Mouse (Mus musculus) megakaryocyte, embryonic 14.5 days (primary cell): ENCODE data around the gene Foxn3. TPM values are rescaled to one million over a fixed set of nuclear protein-coding genes. Genes with fewer than 3 reads are reported as not detected.

Experiments
- H3K27me3 ChIP-seq: replicated peaks from 2 replicates; pipeline ENCODE3; 2012; ENCODE audit warnings: inconsistent platforms
- H3K36me3 ChIP-seq: replicated peaks from 2 replicates; pipeline ENCODE3; 2012; ENCODE audit warnings: low read length, inconsistent platforms, mixed read lengths
- H3K4me1 ChIP-seq: 2 replicates; pipeline ENCODE4 v1.6.1; 2012; ENCODE audit warnings: inconsistent platforms
- H3K4me3 ChIP-seq: replicated peaks from 2 replicates; pipeline ENCODE3; 2012; ENCODE audit warnings: moderate library complexity, mild to moderate bottlenecking, inconsistent platforms
- H3K9me3 ChIP-seq: 2 replicates; pipeline ENCODE4 v1.6.1; 2012; ENCODE audit warnings: inconsistent platforms
- FLI1 ChIP-seq: IDR thresholded peaks from 2 replicates; pipeline ENCODE4 v1.6.1; 2012; ENCODE audit warnings: low read length, inconsistent platforms, mixed read lengths
- GATA1 ChIP-seq: IDR thresholded peaks from 3 replicates; pipeline ENCODE4 v1.6.1; 2012; ENCODE audit warnings: mixed read lengths, low read length, inconsistent platforms, borderline replicate concordance
- polyA plus RNA-seq: library from polyadenylated mRNA; stranded (reverse); fragments of >175 nt; gene quantifications from 2 replicates; pipeline ENCODE4 v1.2.3, GENCODE M21; 2012; ENCODE audit warnings: low replicate concordance; ENCODE audit not compliant: insufficient read depth

The Foxn3 gene
- polyA plus RNA-seq, 1 experiment: 20.5 TPM

GRCm38 (mm10) chr12:99381317-99381716 lies 182.1 kb downstream of the Foxn3 start:
- Histone ChIP-seq H3K4me3 (no peak overlapping the region), H3K4me1 (peaks cover 31% of the 10 kb centered on the region), H3K9me3 (no peaks in the 10 kb centered on the region), H3K36me3 (peaks cover 26% of the 10 kb centered on the region), H3K27me3 (no peaks in the 10 kb centered on the region)
- TF ChIP-seq GATA1 (no peak), FLI1 (no peak)

DNA sequence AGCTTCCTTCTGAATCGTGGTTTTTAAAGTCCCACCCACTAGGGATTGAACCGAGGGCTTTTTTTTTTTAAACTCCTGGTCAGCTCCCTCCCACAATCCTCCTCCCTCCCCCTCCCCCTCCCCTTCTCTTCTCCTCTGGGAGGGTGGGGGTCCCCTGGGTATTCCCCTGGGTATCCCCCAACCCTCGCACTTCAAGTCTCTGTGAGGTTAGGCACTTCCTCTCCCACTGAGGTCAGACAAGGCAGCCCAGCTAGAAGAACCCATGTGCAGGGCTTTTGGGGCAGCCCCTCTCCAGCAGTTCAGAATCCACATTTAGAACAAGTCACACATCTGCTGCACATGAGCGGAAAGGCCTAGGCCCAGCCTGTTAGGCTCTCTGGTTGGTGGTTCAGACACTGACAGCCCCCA lies 182.5 kb downstream of the Foxn3 start:
- peaks cover 33% of the 10 kb centered on the region for H3K4me1 ChIP-seq
- H3K27me3 ChIP-seq: no peaks in the 10 kb centered on the region
- H3K4me3 ChIP-seq: no peak overlapping the region
- H3K9me3 ChIP-seq: no peaks in the 10 kb centered on the region
- TF ChIP-seq GATA1: no peak
- no peak for TF ChIP-seq FLI1
- peaks cover 22% of the 10 kb centered on the region for H3K36me3 ChIP-seq

- H3K4me1 ChIP-seq: peaks cover 39% of the 10 kb centered on the region
- no peak overlapping the region for H3K4me3 ChIP-seq
- TF ChIP-seq FLI1 (no peak), GATA1 (no peak)
- H3K27me3 ChIP-seq: no peaks in the 10 kb centered on the region
- peaks cover 25% of the 10 kb centered on the region for H3K36me3 ChIP-seq
- peaks cover 4% of the 10 kb centered on the region; the same call in 1 of the 2 replicates for H3K9me3 ChIP-seq
Measured at GRCm38 (mm10) chr12:99380124-99380523, 183.3 kb downstream of the Foxn3 start.

DNA sequence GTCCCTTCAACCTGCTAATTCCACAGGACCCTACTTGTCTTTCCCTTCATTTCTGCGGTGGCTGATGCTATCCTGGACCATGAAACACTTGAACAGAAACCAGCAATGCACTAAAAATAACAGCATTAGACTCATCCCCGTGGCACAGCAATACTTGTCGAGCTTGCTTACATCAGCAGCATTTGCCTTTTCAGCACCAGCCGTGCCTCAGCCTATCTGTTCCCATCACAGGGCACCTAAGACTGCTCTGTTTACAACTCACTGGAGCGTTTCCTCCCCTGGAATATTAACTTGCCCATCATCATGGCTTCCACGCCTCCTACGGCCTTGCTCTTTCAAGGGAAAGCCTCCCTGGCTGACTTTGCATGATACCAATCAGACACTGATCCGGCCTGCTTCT lies 185.1 kb downstream of the Foxn3 start:
- Histone ChIP-seq H3K4me1 (peaks cover 39% of the 10 kb centered on the region), H3K27me3 (no peaks in the 10 kb centered on the region), H3K36me3 (peaks cover 35% of the 10 kb centered on the region), H3K4me3 (no peak overlapping the region), H3K9me3 (peaks cover 14% of the 10 kb centered on the region)
- TF ChIP-seq GATA1 (no peak), FLI1 (no peak)

GRCm38 (mm10) chr12:99377705-99378104 lies 185.7 kb downstream of the Foxn3 start:
- Histone ChIP-seq H3K4me1 (peaks cover 39% of the 10 kb centered on the region), H3K27me3 (no peaks in the 10 kb centered on the region), H3K4me3 (no peak overlapping the region), H3K36me3 (peaks cover 30% of the 10 kb centered on the region), H3K9me3 (peaks cover 14% of the 10 kb centered on the region)
- no peak for TF ChIP-seq GATA1
- TF ChIP-seq FLI1: no peak

DNA sequence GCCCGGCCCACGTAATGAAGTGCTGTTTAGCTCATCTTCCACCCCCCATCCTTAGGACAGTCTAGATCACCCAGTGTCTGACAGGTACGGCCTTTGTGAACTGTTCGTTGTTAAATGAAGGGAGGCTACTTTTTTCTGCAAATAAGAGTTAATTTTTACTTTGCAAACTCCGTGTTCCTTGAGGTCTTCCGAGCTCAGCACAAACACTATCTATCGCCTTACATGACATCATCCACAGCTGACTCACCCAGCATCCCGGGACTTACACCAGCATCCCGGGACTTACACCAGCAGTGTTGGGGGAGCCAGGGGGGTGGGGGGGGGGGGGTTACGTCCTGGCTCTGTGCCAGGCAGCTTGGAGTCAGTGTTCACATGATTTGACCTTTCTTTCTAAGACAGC lies 186.3 kb downstream of the Foxn3 start:
- peaks cover 39% of the 10 kb centered on the region for H3K4me1 ChIP-seq
- H3K4me3 ChIP-seq: no peak overlapping the region
- H3K36me3 ChIP-seq: peaks cover 26% of the 10 kb centered on the region
- H3K9me3 ChIP-seq: peaks cover 14% of the 10 kb centered on the region
- TF ChIP-seq GATA1 (no peak), FLI1 (no peak)
- H3K27me3 ChIP-seq: no peaks in the 10 kb centered on the region

DNA sequence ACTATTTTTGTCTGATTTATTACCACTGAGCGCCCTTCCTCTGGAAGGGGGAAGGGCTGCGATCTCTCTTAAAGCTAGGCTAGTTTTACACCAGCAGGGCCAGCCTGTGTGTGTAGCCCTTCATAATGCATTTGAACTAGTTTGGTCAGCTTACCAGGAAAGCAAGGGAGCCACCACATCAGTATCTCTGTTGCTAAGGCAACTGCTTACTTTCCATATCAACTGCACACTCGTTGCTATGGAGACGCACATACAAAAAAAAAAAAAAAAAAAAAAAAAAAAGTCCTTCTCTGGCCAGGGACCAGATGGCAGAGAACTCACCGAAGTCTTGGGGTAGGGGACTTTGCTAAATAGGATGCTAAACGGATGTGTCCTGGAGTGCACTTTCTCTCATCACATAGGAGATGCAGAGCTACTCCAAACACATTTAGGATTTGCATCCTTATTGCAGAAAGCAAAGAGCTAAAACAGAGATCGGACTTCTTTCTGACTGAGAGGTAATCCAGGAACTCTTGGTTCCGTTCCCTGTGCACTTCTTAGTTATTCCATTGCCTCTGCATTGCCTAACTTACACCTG lies 187.4 kb downstream of the Foxn3 start:
- peaks cover 21% of the 10 kb centered on the region for H3K36me3 ChIP-seq
- peaks cover 32% of the 10 kb centered on the region for H3K4me1 ChIP-seq

DNA sequence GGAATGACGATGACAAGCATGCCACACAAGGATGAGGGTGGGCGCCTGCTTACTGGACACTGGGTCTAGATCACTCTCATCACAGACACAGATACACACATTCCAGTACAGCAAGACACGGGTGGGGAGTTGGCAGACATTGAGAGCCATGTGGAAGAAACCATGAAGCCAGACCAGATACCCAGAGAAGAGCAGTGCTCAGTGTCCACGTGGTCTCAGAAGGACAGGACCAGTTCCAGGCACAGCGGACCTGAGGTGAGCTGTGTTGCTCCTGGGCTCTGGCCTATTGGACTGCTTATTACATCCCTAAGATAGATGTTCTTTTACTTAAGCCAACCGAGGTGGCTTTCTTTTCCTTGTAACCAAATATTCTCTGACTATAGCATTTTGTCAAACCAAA lies 188.0 kb downstream of the Foxn3 start:
- Histone ChIP-seq H3K36me3 (peaks cover 21% of the 10 kb centered on the region), H3K4me1 (peaks cover 28% of the 10 kb centered on the region)

More for the DNA sequence above, 187.4 kb downstream of the Foxn3 start:
- Histone ChIP-seq H3K4me3 (no peak overlapping the region), H3K27me3 (no peaks in the 10 kb centered on the region), H3K9me3 (peaks cover 14% of the 10 kb centered on the region)
- TF ChIP-seq GATA1: no peak
- TF ChIP-seq FLI1: no peak

GRCm38 (mm10) chr12:99374099-99374600 lies 189.2 kb downstream of the Foxn3 start:
- Histone ChIP-seq H3K4me1 (peaks cover 20% of the 10 kb centered on the region), H3K4me3 (no peak overlapping the region), H3K27me3 (no peaks in the 10 kb centered on the region), H3K36me3 (peaks cover 21% of the 10 kb centered on the region), H3K9me3 (peaks cover 14% of the 10 kb centered on the region)
- TF ChIP-seq FLI1: no peak
- TF ChIP-seq GATA1: no peak

More for the DNA sequence above, 188.0 kb downstream of the Foxn3 start:
- Histone ChIP-seq H3K27me3 (no peaks in the 10 kb centered on the region), H3K9me3 (peaks cover 14% of the 10 kb centered on the region), H3K4me3 (no peak overlapping the region)
- TF ChIP-seq FLI1 (no peak), GATA1 (no peak)

- H3K36me3 ChIP-seq: peaks cover 21% of the 10 kb centered on the region
- no peak overlapping the region for H3K4me3 ChIP-seq
- TF ChIP-seq FLI1: no peak
- H3K4me1 ChIP-seq: peaks cover 20% of the 10 kb centered on the region
- no peaks in the 10 kb centered on the region for H3K27me3 ChIP-seq
- H3K9me3 ChIP-seq: peaks cover 14% of the 10 kb centered on the region
Measured at GRCm38 (mm10) chr12:99373584-99373983, 189.8 kb downstream of the Foxn3 start.
